Mouse (Mus musculus) embryonic facial prominence, embryonic 11.5 days (tissue): ENCODE measurements at regions not wholly inside any gene's neighbourhood (a gene's known extent, or its start where the extent isn't known, plus 50 kb on each side); places are given as distances from the start of the nearest gene placed in this dataset.

Source experiments
- ATAC-seq: fragments of 200-750 bp; cut with Nextera tagmentation; replicated peaks from 2 replicates; pipeline ENCODE4 v1.8.0; 2017; ENCODE audit warnings: low read depth; ENCODE audit not compliant: insufficient number of reproducible peaks, low FRiP score, low TSS enrichment
- DNase-seq: peaks from one replicate; pipeline ENCODE4 v3.0.0-alpha.2; 2015; ENCODE audit warnings: low spot score
- H3K27ac ChIP-seq: fragments of 300-500 bp; sonication (generic); replicated peaks from 2 replicates; pipeline ENCODE4 v1.5.1; 2014; ENCODE audit warnings: mild to moderate bottlenecking, low read depth, low read length, control low read depth
- H3K27me3 ChIP-seq: fragments of 300-500 bp; sonication (generic); 2 replicates; pipeline ENCODE4 v1.6.1; 2014; ENCODE audit warnings: mild to moderate bottlenecking, low read length, moderate library complexity, mixed read lengths; ENCODE audit not compliant: control insufficient read depth, insufficient read depth
- H3K36me3 ChIP-seq: fragments of 300-500 bp; sonication (generic); replicated peaks from 2 replicates; pipeline ENCODE4 v1.6.1; 2014; ENCODE audit warnings: low read depth, mild to moderate bottlenecking, low read length, moderate library complexity, mixed read lengths; ENCODE audit not compliant: control insufficient read depth, insufficient read depth
- H3K4me1 ChIP-seq: fragments of 300-500 bp; sonication (generic); 2 replicates; pipeline ENCODE4 v1.6.1; 2014; ENCODE audit warnings: low read length, mixed read lengths; ENCODE audit not compliant: control insufficient read depth, insufficient read depth
- H3K4me2 ChIP-seq: fragments of 300-500 bp; sonication (generic); 2 replicates; pipeline ENCODE4 v1.6.1; 2014; ENCODE audit warnings: low read depth, mild to moderate bottlenecking, control low read depth, low read length, moderate library complexity
- H3K4me3 ChIP-seq: fragments of 300-500 bp; sonication (generic); 2 replicates; pipeline ENCODE4 v1.5.1; 2014; ENCODE audit warnings: low read depth, low read length, control low read depth
- H3K9ac ChIP-seq: fragments of 300-500 bp; sonication (generic); replicated peaks from 2 replicates; pipeline ENCODE4 v1.6.1; 2014; ENCODE audit warnings: mild to moderate bottlenecking, control low read depth, low read length
- H3K9me3 ChIP-seq: fragments of 300-500 bp; sonication (generic); replicated peaks from 2 replicates; pipeline ENCODE4 v1.6.1; 2016; ENCODE audit warnings: mild to moderate bottlenecking, low read length, inconsistent platforms, mixed read lengths; ENCODE audit not compliant: control insufficient read depth
- WGBS: fragments of 180-500 bp; shearing (Covaris S2); extraction: QIAGEN DNeasy Blood & Tissue Kit; methylation state at CpG from one replicate; pipeline ENCODE4 v1.1.7; 2014; 5-methylcytosine and 5-hydroxymethylcytosine counted together

DNA sequence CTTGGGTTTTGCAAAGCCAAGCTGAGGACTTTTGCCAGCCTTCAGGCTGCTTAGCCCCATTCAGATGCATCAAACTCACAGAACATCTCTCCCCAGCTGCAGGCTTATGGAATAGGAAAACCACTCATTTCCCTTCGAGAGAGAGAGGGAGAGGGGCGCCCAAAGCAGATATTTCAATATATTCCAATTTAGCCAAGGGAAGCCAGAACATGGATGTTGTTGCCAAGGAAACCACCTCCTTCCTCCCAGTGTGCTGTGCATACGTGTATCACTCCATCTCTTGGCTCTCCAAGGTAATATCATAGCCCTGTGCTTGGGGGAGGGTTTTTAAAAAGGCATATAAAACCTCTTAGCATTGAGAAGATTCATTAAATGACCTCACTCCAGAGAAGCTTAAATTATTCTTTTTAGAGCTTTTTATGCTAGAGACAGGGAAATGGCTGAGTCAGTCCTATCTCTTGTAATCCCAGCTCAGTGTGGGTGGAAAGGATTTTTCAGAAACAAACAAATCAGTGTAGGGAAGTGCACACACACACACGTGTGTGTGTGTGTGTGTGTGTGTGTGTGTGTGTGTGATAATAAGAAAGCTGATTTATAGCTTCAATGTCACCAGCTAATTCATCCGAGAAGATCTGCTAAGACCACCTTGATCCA, 245.1 kb downstream of the Rps24 start:
- no peaks in the 10 kb centered on the region for H3K9me3 ChIP-seq
- 72% methylated on average over 5 of the region's 5 CpGs for WGBS
- no peak for DNase-seq
- H3K4me2 ChIP-seq, result no peak overlapping the region
- H3K4me3 ChIP-seq, result no peak overlapping the region
- no peak overlapping the region for H3K27ac ChIP-seq
- no peak for ATAC-seq
- no peaks in the 10 kb centered on the region for H3K27me3 ChIP-seq
- H3K4me1 ChIP-seq, result no peaks in the 10 kb centered on the region
- no peaks in the 10 kb centered on the region for H3K36me3 ChIP-seq
- H3K9ac ChIP-seq, result no peak overlapping the region

DNA sequence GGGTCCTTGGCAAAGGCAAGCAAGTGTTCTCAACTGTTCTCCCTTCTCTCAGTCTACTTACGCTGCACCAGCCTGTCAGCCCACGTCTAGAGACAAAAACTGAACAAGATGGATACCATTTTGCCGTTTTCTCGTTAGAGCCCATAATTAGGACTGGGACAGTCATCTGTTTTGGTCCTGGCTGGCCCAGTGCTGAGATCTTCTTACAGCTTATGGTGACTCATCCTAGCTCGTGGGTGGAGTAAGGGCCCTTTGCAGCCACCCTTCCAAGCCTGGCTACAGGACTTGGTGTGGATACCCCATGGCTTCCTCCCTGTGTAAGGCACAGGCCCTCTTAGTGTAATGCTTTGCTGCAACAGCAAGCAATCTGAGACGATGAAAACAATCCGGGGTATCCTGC, 246.4 kb downstream of the Rps24 start:
- H3K4me2 ChIP-seq, result no peak overlapping the region
- H3K27ac ChIP-seq, result no peak overlapping the region
- H3K27me3 ChIP-seq, result no peaks in the 10 kb centered on the region
- ATAC-seq, result no peak
- 81% methylated on average over 7 of the region's 7 CpGs for WGBS
- H3K9me3 ChIP-seq, result no peaks in the 10 kb centered on the region
- H3K9ac ChIP-seq, result no peak overlapping the region
- no peaks in the 10 kb centered on the region for H3K4me1 ChIP-seq
- H3K4me3 ChIP-seq, result no peak overlapping the region
- DNase-seq, result no peak
- no peaks in the 10 kb centered on the region for H3K36me3 ChIP-seq

DNA sequence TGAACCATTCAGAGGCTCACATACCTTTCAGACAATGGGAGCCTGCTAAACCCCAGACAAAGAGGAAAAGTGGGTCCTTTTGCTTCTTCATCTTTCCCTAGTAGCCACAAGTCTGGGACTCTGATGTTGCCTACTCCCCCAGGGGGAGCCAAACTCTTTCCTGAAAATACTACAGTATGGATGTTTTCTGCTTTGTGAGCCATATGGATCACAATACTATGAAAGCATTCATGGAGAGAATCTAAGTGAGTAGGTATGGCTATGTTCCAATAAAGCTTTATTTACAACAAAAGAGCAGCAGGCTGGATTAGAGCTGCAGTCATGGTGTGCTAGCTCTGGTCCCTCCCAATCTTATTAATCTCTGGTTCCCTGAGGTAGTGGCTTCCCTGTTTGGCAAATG, 251.9 kb downstream of the Rps24 start:
- Histone ChIP-seq H3K4me1 (no peaks in the 10 kb centered on the region), H3K27me3 (no peaks in the 10 kb centered on the region), H3K4me3 (no peak overlapping the region), H3K27ac (no peak overlapping the region), H3K36me3 (no peaks in the 10 kb centered on the region), H3K9ac (no peak overlapping the region), H3K9me3 (no peaks in the 10 kb centered on the region), H3K4me2 (no peak overlapping the region)
- no peak for ATAC-seq
- DNase-seq, result peak; percentile 59

DNA sequence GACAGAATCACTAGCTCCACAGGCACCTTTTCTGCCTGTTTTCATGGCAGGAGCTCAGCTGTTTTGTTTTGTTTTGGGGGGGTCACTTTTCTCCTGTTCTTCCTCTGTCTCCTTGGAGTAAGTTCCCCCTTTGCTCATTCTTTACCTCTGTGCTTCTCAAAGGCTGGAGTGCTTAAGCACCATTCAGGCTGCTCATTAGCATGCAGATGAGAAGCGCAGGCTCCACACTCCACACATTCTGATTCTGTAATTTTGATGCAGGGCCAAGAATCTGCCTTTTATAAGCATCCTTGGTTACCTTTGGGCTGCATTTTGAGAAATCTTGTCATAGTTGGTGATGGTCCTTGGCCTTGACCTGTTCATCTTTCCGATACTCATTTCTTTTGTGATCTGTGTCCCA, 257.5 kb downstream of the Rps24 start:
- Histone ChIP-seq H3K9me3 (no peaks in the 10 kb centered on the region), H3K4me2 (no peak overlapping the region), H3K4me1 (no peaks in the 10 kb centered on the region), H3K27me3 (no peaks in the 10 kb centered on the region), H3K27ac (no peak overlapping the region), H3K36me3 (no peaks in the 10 kb centered on the region), H3K9ac (no peak overlapping the region), H3K4me3 (no peak overlapping the region)
- DNase-seq, result no peak
- 80% methylated on average over 2 of the region's 2 CpGs for WGBS
- ATAC-seq, result no peak

DNA sequence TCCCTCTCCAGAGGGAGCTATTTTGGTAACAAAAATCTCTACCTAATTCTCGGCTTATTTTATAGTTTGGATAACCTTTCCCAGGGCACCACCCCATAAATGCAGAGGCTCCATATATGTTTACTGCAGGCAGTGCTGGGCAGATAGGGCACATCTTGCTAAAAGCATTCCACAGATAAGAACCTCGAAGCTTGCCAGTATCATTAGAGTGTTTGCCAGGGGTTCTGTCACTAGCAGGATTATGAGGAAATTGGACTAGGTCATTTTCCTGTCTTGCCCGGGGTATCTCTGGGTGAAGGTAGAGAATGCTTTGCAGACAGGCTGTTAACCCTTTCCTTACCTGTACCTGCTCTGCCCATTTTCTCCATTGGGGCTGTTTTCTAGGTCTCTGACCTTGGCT, 258.8 kb downstream of the Rps24 start:
- no peaks in the 10 kb centered on the region for H3K4me1 ChIP-seq
- no peak overlapping the region for H3K27ac ChIP-seq
- H3K4me3 ChIP-seq, result no peak overlapping the region
- H3K27me3 ChIP-seq, result no peaks in the 10 kb centered on the region
- DNase-seq (no peak), ATAC-seq (no peak)
- WGBS, result 40% methylated on average over 3 of the region's 3 CpGs
- no peaks in the 10 kb centered on the region for H3K36me3 ChIP-seq
- no peak overlapping the region for H3K4me2 ChIP-seq
- H3K9ac ChIP-seq, result no peak overlapping the region
- no peaks in the 10 kb centered on the region for H3K9me3 ChIP-seq

DNA sequence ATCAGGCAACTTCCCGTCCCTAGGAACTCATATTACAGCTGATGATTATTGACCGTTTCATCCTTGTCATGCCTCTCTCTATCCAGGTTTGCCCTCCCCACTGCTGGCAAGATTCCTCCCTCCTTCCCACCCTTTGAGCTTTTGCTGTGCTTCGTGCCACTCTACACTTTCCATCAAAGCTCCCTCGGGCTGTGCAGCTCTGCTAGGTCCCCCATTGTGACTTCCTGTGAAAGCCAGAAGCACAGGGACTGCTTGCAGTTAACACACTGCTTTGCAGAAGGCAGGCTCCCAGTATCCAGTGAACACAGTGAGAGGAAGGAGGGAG, 260.5 kb downstream of the Rps24 start:
- DNase-seq (peak; percentile 39), ATAC-seq (no peak)
- no peak overlapping the region for H3K4me2 ChIP-seq
- no peaks in the 10 kb centered on the region for H3K27me3 ChIP-seq
- no peaks in the 10 kb centered on the region for H3K36me3 ChIP-seq
- no peaks in the 10 kb centered on the region for H3K4me1 ChIP-seq
- no peaks in the 10 kb centered on the region for H3K9me3 ChIP-seq
- H3K4me3 ChIP-seq, result no peak overlapping the region
- H3K9ac ChIP-seq, result no peak overlapping the region; the same call in 1 of the 2 replicates
- WGBS, result 44% methylated on average over 4 of the region's 4 CpGs
- H3K27ac ChIP-seq, result no peak overlapping the region

DNA sequence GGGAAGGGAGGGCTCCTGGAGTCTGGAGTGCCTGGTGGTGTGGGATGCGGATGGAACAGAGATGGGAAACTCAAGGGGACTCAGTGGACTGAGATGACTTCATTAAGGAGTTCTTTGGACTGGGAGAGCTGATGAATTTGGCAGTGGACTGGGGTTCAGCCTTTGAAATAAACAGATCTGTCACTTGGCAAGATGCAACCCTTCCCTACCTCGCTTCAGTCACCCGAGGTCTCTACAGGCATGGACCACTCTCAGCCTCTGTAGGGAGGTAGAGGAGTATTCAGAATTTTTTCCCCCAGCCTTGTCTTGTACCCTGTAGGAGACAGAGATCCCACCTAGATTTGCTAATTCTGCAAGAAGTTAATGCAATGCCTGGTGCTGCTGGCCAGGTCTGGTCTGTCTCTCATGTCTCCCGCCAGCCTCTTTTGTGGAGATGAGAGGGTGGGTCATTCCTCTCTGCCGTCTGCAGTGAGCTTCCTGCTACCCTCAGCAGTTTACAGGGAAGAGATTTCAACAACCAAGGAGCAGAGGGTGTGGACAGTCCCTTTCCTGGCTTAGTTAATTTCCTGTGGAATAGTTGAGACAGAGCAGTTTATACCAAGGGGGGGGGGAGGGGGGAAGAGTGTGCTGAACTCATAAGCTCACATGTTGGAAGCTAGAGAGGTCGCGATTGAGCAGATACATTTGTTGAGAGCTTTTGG, 261.0 kb downstream of the Rps24 start:
- WGBS, result 53% methylated on average over 7 of the region's 7 CpGs
- no peak overlapping the region for H3K4me3 ChIP-seq
- DNase-seq, result no peak
- H3K4me2 ChIP-seq, result no peak overlapping the region
- H3K9ac ChIP-seq, result no peak overlapping the region
- no peaks in the 10 kb centered on the region for H3K27me3 ChIP-seq
- H3K27ac ChIP-seq, result no peak overlapping the region
- H3K36me3 ChIP-seq, result no peaks in the 10 kb centered on the region
- no peak for ATAC-seq
- H3K4me1 ChIP-seq, result no peaks in the 10 kb centered on the region
- no peaks in the 10 kb centered on the region for H3K9me3 ChIP-seq

DNA sequence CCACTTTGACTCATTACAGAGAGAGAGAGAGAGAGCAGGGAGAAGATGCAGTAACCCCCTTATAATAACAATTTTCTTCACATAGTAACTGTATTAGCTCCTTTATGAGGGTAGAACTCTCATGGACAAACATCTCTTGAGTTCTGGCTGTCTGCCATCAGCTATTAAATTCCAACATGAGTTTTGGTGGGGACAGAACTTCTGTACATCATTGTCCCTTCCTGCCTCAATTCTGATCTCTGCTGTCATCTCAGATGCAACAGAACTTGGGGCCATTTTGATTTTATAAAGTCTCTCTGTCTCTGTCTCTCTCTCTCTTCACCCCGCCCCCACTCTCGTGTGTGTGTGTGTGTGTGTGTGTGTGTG, 261.6 kb downstream of the Rps24 start:
- Histone ChIP-seq H3K4me2 (no peak overlapping the region), H3K27me3 (no peaks in the 10 kb centered on the region), H3K9me3 (no peaks in the 10 kb centered on the region), H3K27ac (no peak overlapping the region), H3K9ac (no peak overlapping the region), H3K36me3 (no peaks in the 10 kb centered on the region), H3K4me3 (no peak overlapping the region), H3K4me1 (no peaks in the 10 kb centered on the region)
- ATAC-seq, result no peak
- no peak for DNase-seq
- WGBS, result 96% methylated on average over 2 of the region's 2 CpGs
